Mouse (Mus musculus): ENCODE results near the gene Defb36.

GRCm38 (mm10) chr2:152588450-152588849 lies 15.7 kb upstream of the Defb36 start:
- TF ChIP-seq TCF3 (IDR thresholded peaks at IDR 0.05; ENCODE audit: insufficient read length, low read depth) (no peak), CEBPB (IDR thresholded peaks at IDR 0.05; ENCODE audit: insufficient read depth, poor library complexity, severe bottlenecking) (no peak), MYOD1 (IDR thresholded peaks at IDR 0.05; ENCODE audit: control insufficient read depth in 1 of 3, insufficient read length in 2 of 3, low read depth in 2 of 3) (no peak), POLR2A (IDR thresholded peaks at IDR 0.05; ENCODE audit: insufficient read length, low read depth) (no peak), TCF12 (IDR thresholded peaks at IDR 0.05; ENCODE audit: insufficient read depth, poor library complexity, severe bottlenecking) (no peak), USF1 (IDR thresholded peaks at IDR 0.05; ENCODE audit: low read depth) (no peak), SRF (IDR thresholded peaks at IDR 0.05; ENCODE audit: control insufficient read depth, insufficient read length, low read depth) (no peak)

Measured in myocyte (in vitro differentiated cells).